Mouse (Mus musculus): ENCODE measurements at regions not wholly inside any gene's neighbourhood (a gene's known extent, or its start where the extent isn't known, plus 50 kb on each side); places are given as distances from the start of the nearest gene placed in this dataset.

DNA sequence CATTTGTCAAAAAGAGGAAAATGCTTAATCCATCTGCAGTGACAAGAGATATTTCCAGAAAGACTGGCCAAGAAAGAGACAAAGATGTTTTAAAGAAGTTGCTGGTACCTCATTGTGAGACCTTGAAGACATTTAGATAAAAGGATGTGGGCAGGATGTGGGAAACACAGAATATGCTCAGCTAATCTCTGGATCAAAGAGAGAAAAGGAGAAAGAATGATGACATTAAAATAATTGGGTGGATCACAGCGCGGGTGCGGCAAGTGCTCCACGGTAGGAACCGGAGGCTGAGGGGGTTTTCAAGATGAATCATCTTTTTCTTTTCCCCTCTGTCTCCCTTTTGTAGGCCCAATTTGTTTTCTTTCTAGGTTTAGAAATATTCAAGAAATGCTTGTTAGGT is 263.0 kb upstream of the Id2 start:
- no peak for DNase-seq (ENCODE audit: extremely low spot score, low read depth, low spot score)

DNA sequence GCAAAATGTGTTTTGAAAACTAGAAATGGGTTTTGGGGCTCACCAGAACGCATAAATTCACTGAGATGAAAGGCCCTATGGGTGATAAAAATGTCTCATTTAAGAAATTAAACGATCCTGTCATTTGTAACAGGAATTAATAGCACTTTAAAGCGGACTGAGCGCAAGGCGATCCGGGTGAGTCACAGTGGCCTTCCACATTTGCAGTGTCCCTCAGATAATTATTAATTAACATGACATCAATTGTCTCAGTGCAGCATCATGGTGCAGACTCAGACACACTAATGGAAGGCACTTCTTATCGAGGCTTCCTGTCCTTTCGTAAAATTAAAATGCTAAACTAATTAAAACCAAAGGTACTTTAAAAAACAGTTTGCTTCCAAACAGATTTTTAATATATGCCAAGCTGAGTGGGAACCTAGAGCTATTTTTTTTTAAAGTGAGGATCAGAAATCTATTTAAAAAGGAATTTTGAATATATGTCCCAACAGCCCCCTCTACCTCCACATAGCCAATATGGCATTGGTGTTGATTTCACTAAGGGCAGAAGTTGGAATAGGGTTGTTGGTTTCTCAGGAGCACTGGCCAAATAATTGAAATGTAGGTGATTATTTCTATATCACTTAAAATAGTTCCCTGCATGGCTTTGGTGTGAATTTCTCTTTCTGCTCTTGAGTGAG is 262.0 kb upstream of the Id2 start:
- no peak for DNase-seq (ENCODE audit: extremely low spot score, low read depth, low spot score)

DNA sequence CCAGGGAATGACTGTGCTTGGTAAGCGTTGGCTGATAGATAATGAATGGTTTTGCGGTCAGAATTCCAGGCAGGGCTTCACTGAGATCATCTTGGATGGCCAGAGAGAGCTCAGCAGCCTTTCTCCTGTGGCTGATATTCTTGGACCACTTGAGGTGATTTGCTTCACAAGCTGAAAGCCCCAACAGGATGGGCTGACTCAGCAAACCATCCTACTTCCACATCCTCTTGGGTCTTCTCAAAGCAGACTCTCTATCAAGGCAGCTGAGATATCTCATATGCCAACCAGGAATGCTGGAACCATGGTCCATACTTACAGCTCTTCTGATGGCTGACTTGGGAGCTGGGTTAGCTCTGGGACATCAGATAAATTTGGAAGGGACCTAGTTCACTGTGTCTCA is 259.8 kb upstream of the Id2 start:
- DNase-seq (ENCODE audit: extremely low spot score, low read depth, low spot score), result no peak

DNA sequence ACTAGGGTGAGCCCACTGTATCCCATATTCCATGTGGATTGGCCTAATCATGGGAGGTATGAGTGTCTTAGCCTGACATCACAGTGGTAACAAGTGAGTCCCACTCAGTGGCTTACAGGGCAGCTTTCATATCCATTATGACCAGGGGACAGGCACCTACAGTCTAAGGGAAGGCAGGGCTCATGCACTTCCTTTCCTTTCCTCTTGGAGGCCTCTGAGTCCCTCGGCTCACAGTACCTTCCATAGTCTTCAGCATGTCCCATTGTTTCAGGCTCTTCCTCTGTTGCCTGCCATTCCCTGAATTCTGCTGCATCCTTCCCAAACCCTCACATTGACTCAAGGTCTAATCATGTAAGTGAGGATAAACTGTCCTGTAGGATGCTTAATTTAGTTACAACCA is 258.3 kb upstream of the Id2 start:
- no peak for DNase-seq (ENCODE audit: extremely low spot score, low read depth, low spot score)

DNA sequence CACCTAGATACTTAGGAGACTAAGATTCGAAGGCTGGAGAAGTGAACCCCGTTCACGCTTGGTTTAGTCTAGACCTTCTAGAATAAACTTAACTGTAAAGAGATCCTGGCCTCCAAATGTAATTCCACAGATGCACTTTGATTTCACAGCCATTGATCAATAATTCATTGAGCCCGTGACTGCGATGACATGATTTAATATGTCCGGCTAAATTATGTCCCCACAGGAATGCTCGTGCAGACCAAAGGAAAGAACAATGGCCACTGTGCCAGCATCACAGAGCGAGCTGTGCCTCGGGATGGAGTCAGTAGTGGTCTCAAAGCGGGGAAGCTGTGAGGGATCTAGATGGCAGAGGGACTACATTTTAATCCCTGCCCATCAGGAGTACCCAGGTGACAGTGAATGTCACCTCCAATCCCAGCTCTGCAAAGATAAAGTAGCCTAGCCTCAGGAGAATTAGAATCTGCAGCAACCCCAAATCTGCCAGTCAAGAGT is 256.5 kb upstream of the Id2 start:
- no peak for DNase-seq (ENCODE audit: extremely low spot score, low read depth, low spot score)

DNA sequence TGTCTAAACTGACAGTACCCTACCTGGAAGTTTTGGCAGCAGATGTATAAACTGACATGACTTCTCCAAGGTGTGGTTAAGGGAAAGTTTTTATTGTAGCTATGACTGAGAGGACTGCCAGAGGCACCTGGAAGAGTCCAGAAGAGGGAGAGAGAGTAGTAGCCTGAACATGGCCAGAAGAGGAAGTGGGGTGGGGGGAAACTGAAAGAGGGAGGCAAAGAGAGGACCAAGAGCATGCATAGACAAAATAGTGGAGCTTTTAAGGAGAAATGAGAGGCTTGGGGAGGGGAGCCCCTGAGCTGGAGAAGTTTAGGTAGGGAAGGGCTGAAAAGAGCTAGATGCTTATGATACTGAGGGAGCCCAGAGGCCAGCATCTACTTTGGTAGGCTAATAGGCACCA is 255.2 kb upstream of the Id2 start:
- DNase-seq (ENCODE audit: extremely low spot score, low read depth, low spot score), result no peak

DNA sequence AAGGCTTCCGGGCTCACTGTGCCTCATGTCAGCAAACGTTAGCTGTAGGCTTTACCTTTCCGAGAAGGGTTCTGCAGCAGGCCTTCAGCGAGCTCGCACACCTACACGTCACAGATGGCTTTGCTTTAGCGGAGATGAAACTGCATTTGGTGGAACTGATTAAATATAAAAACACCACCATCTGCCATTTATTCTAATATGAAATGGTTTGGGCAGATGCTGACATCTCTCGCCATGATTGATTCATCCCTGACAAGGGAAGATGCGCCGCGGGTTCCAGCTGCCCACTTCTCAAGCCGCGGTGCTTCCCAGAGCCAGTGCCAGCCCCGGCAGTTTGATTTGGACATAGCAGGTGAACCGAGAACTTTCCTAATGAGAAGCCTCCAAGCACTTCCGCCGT is 247.4 kb upstream of the Id2 start:
- DNase-seq (ENCODE audit: extremely low spot score, low read depth, low spot score), result no peak

DNA sequence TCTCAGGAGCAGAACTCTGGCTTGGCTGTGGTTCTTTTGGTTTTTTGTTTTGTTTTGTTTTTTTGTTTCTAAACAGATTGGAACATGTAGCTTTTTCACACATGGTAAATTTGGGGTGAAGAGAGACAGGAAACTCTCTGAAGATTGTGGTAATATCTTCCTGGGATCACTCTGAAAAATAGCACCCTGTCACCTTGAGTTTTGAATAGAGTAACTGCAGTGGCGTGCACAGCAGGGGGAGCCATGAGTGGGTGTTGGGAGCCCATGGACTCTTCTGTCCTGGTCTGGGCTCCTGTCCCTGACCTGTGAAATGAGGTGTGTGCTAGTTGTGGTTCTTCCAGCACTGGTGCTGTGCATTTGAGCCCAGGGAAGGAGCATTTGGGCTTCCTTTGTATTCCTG is 241.8 kb upstream of the Id2 start:
- no peak for DNase-seq (ENCODE audit: extremely low spot score, low read depth, low spot score)

DNA sequence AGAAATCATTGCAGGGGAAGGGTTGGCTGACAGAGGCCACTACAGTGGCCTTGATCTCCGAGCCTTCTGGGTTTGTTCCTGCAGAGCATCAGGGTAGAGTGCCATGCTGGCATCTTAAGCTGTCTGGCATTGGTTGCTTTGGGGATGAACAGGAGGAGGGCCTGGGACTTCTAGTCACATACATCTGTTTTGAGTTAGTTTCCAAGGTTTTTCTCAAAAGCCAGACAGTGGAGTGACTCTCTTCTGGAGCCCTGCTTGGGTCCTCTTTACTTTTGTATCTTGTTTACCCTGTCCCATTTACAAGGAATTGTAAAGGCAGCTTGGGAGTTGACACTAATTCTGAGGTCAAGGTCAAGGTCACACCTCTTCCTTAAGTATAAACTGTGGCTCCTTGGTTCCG is 239.0 kb upstream of the Id2 start:
- no peak for DNase-seq (ENCODE audit: extremely low spot score, low read depth, low spot score)

DNA sequence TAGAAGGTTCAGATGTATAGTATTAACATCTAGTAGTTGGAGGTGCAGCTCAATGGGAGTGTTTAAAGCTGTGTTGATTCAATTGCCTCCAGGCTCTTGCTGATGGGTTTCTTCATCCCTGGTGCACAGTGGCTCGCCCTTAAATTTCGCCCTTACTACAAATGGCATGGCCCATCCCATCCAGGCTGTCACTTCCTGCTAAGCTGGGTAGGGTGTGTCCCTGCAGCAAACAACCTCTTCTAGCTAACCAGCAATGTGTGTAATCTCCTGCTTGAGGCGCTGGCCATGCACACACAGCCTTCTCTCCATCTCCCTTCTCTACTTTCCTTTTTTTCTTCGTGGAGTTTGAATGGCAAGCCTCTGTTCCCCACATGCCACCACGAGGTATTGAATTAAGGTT is 238.1 kb upstream of the Id2 start:
- no peak for DNase-seq (ENCODE audit: extremely low spot score, low read depth, low spot score)

DNA sequence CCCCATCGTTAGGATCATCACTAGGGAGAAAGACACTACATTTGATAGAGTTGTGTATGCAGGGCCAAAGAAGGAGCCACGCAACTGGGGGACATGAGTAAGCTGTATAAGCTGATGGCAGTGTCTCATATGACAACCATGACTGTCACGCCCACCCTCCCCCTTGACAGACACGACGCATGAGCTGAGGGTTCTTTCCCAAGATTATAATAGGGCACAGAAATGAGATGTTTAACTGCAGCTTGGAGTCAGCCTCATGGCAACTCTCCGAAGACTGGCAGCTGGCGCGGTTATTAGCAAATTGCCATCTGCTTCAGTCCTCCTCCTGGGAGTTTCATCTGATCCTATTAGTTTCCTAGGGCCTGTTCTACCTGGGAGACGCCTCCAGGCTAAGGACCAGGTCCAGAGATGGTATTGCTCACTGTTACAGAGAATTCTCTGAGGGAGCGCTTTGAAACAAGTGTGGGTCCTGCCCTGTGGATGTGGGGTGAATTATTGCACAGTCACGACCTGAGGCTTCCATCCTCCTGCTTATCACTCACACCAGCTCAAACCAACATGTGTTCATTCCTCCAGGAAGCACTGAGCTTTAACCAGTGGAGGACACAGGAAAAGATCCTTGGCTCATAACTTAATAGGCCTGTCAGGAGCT is 235.6 kb upstream of the Id2 start:
- DNase-seq (ENCODE audit: extremely low spot score, low read depth, low spot score), result no peak

DNA sequence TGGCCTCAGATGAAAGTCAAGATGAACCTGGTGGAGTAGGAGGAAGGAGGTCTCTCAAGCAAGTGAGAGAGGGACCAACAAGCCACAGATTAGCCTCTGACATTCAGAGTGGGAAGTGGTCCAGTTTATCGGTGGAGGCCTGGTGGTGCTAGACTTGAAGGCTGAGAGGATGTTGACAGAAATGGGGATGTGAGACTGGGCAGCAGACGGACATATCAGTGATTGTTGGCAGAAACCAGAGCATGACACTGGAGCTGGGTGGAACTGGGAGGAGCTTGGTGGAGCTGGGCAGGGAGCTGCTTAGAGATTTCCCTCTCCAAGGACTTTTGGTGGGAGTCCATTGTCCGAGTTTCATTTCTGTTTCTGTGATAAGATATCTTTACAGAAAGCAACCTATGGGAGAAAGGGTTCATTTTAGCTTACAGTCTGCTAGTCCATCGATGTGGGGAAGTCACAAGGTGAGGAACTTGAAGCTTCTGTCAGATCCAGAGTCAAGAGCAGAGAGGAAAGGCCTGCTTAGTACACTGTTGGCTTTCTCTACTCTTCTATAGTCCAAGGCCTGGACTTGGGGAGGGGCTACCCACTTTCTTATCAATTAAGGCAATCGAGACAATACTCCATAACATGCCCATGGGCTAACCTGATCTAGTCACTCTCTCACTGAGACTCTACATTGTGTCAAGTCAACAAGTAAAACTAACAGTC is 233.2 kb upstream of the Id2 start:
- no peak for DNase-seq (ENCODE audit: extremely low spot score, low read depth, low spot score)

DNA sequence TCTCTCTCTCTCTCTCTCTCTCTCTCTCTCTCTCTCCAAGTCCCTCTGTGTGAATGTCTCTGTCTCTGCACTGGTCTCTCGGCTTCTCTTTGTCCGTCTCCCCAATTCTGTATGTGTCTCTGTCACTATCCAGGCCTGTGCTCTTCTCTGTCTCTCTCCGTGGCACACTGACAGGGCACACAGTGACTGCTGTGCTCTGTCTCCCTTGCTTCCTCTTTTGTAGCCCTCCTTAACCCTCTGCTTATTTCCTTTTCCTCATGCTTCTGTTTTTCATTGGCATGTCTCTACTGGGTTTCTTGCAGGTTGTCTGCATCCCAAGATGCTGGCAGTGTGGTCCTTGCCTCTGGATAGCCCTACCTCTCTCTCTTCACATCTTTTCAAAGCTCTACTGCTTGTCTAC is 229.0 kb upstream of the Id2 start:
- DNase-seq (ENCODE audit: extremely low spot score, low read depth, low spot score), result no peak

DNA sequence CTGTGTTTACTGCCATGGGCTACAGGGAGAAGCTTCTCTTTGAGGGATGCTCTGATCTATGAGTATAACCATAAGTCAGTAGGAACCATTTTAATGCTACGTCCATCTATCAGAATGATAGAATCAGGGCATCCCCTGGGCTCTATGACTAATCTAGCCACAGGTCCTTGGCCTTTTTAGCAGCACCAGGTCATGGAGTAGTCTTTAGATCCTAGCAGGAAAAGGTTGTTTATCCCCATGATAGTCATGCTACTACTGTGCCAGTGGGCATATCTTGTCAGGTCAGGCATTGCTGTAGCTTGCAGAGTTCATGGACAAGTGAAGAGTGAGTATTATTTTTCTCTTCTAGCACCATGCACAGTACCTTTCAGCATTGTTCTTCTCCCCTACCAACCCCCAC is 226.2 kb upstream of the Id2 start:
- DNase-seq (ENCODE audit: extremely low spot score, low read depth, low spot score), result no peak

DNA sequence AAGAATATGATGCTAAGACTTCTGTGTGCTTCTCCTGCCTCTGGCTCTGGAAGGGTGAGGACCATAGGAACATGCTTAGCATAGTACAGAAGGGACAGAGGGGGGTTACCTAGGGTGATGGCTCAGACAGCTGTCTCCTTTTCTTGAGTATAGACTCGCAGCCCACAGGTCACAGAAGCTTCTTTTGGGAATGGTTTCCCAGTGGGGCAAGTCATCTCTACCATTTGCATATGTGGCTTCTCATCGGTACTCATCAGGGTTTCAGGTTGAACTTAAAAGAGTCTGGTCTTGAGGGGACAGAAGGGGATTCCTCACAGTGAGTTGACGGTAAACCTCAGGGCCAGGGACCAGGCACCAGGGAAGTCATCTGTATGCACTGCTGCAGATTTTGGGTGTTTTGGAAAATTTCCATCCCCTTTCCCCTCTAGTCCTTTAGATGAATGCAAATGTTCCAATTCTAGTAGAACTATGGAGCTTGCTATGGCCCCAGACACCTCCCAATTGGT is 223.4 kb upstream of the Id2 start:
- no peak for DNase-seq (ENCODE audit: extremely low spot score, low read depth, low spot score)

DNA sequence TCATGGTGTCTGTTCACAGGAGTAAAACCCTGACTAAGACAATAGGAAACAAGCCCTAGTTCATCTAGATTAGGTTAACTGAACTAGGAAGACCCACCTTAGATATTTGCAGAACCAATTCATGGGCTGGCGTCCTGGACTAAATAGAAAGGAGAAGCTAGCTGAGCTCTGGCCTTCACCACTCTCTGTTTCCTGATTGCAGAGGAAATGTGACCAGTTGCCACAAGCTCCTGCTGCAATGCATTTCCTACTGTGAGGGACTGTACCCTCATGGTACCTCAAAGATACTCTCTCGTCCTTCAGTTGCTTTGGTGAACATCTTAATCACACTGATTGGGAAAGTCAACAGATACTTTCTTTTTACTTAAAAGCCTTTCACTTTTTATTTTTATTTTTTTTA is 222.9 kb upstream of the Id2 start:
- DNase-seq (ENCODE audit: extremely low spot score, low read depth, low spot score), result no peak

DNA sequence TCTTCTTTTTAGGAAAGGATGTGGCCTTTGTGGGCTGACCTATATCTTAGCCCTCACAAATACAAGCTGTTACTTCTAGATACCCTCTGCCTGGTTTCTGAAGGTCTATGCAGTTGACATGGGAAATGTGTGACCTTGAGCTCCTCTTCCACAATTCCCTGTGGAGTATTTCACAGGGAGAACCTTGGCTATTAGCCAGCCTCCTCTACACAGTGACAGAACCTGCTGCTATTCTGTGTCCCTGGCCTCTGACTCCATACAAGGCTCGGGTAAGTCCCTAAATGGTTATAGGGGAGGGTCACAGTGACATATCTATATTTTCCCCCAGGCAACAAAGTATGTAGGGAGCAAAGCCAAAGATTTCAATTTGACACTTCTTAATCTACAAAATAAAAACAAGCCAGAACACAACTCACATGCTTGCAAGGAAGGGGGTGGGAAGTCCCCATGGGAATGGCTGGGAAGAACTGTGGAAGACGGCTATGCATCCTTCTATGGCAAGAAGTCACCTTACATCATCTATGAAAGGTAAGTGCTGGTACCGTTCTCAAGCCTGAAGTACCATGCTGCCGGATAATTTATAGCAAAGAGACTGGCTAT is 221.2 kb upstream of the Id2 start:
- DNase-seq (ENCODE audit: extremely low spot score, low read depth, low spot score), result no peak

DNA sequence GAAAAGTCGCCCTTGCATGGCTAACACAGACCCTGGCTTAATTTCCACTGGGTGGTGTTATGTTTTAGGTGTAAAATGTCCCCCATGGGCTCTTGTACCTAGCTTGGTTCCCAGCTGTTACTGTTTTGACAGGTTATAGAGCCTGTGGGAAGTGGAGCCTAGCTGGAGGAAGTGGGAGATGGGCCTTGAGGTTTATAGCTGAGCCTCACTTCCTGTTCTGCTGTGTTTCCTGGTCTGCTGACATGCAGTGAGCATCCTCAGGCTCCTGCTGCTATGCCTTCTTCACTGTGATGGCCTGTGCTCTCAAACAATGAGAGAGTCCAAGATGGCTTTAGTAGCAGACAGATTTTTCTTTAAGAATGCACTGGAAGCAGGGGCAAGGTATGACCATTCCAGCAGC is 219.0 kb upstream of the Id2 start:
- no peak for DNase-seq (ENCODE audit: extremely low spot score, low read depth, low spot score)

DNA sequence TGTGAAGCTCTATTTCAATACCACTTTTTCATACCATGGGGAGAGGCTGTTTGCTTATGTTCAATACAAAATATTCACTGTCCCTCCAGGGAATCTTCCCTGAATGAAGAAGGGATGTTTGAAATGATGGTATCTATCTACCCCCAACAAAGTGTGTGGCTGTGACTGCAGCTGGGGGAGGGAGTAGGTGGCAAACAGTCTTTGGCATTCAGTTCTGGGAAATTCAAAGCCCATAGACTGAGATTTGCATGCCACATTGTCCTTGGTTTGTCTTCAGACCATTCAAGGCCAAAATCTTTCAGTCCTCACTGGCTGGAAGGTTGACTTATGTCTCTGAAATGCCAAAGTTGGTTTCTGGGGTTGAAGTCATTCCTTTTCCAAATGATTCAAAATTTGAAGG is 216.3 kb upstream of the Id2 start:
- no peak for DNase-seq (ENCODE audit: extremely low spot score, low read depth, low spot score)

DNA sequence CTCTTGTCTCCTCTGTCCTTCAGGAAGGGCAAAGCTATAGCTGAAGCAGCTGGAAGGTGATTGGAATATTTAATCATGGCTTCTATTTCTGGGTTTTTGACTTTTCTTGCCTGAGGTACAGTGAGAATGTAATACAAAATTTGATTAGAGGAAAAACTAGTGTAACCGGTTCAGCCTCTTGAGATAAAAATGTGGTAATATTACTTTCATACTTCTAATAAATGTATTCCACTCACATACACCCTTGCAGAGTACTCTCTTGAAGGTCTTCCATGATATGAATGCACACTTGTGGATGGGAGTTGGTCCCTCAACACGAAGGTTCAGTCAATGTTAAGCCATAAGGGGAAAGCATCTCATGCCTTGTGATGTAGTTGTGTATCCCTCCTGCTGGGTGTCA is 215.4 kb upstream of the Id2 start:
- no peak for DNase-seq (ENCODE audit: extremely low spot score, low read depth, low spot score)

DNA sequence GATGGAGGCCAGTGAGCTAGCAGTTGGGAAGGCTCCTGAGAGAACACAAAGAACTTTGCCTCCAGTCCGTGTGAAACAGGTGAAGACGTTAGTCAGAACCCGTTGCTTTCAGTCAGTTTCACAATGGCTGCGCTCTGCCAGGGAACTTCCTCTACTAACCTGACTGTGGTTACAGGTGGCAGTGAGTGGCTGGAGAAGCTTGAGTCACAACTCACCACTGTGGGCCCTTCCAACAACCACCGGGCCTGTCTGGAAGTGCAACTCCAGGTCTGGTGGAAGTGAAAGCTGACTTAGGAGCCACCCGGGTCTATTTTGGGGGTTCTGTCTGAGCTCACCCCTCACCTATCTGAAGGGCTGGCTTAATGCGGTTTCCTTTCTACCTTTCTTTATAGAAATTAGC is 214.8 kb upstream of the Id2 start:
- no peak for DNase-seq (ENCODE audit: extremely low spot score, low read depth, low spot score)

All from hindlimb bud, embryonic 11.5 days (tissue).